Mouse (Mus musculus) stomach, postnatal 0 days (tissue): ENCODE measurements at regions not wholly inside any gene's neighbourhood (a gene's known extent, or its start where the extent isn't known, plus 50 kb on each side); places are given as distances from the start of the nearest gene placed in this dataset.

Source experiments
- ATAC-seq: fragments of 200-750 bp; cut with Nextera tagmentation; 2 replicates; pipeline ENCODE4 v1.8.0; 2017; ENCODE audit not compliant: low FRiP score, low TSS enrichment
- DNase-seq: peaks from one replicate; pipeline ENCODE4 v3.0.0-alpha.2; 2016; ENCODE audit warnings: low spot score
- H3K27ac ChIP-seq: fragments of 300-500 bp; sonication (generic); replicated peaks from 2 replicates; pipeline ENCODE4 v1.5.1; 2014; ENCODE audit warnings: mild to moderate bottlenecking, control low read depth
- H3K27me3 ChIP-seq: fragments of 300-500 bp; sonication (generic); 2 replicates; pipeline ENCODE4 v1.6.1; 2014; ENCODE audit warnings: low read length; ENCODE audit not compliant: control insufficient read depth, insufficient read depth
- H3K36me3 ChIP-seq: fragments of 300-500 bp; sonication (generic); 2 replicates; pipeline ENCODE4 v1.6.1; 2014; ENCODE audit warnings: low read length, mixed read lengths; ENCODE audit not compliant: control insufficient read depth, insufficient read depth
- H3K4me1 ChIP-seq: fragments of 300-500 bp; sonication (generic); replicated peaks from 2 replicates; pipeline ENCODE4 v1.6.1; 2014; ENCODE audit warnings: antibody characterized with exemption; ENCODE audit not compliant: control insufficient read depth, insufficient read depth
- H3K4me2 ChIP-seq: fragments of 300-500 bp; sonication (generic); replicated peaks from 2 replicates; pipeline ENCODE4 v1.6.1; 2014; ENCODE audit warnings: low read depth, mild to moderate bottlenecking, control low read depth, moderate library complexity
- H3K4me3 ChIP-seq: fragments of 300-500 bp; sonication (generic); 2 replicates; pipeline ENCODE4 v1.5.1; 2014; ENCODE audit warnings: low read depth, low read length, control low read depth
- H3K9ac ChIP-seq: fragments of 300-500 bp; sonication (generic); 2 replicates; pipeline ENCODE4 v1.6.1; 2014; ENCODE audit warnings: mild to moderate bottlenecking, low read length, control low read depth, mixed read lengths
- H3K9me3 ChIP-seq: fragments of 300-500 bp; sonication (generic); 2 replicates; pipeline ENCODE4 v1.6.1; 2016; ENCODE audit warnings: low read length; ENCODE audit not compliant: control insufficient read depth
- CTCF ChIP-seq: IDR thresholded peaks from 2 replicates; pipeline ENCODE4 v1.5.1; 2016; ENCODE audit warnings: antibody characterized with exemption, low read depth, mild to moderate bottlenecking, moderate library complexity
- EP300 ChIP-seq: optimal IDR thresholded peaks from 2 replicates; pipeline ENCODE3; 2016; ENCODE audit warnings: antibody characterized with exemption
- WGBS: fragments of 180-500 bp; shearing (Covaris S2); extraction: QIAGEN DNeasy Blood & Tissue Kit; methylation state at CpG from one replicate; pipeline ENCODE4 v1.1.7; 2014; 5-methylcytosine and 5-hydroxymethylcytosine counted together

- Histone ChIP-seq H3K4me1 (no peaks in the 10 kb centered on the region), H3K4me3 (no peak overlapping the region), H3K27ac (no peak overlapping the region), H3K9ac (no peak overlapping the region), H3K36me3 (no peaks in the 10 kb centered on the region), H3K4me2 (no peak overlapping the region), H3K9me3 (no peaks in the 10 kb centered on the region), H3K27me3 (no peaks in the 10 kb centered on the region)
- no peak for TF ChIP-seq CTCF
- no peak for TF ChIP-seq EP300
- WGBS: 70% methylated on average over 9 of the region's 9 CpGs
- DNase-seq (no peak), ATAC-seq (no peak)
Measured at GRCm38 (mm10) chr13:41694749-41695419, 89.2 kb downstream of the Tmem170b start.

GRCm38 (mm10) chr13:41696767-41697445, 91.2 kb downstream of the Tmem170b start:
- no peak for TF ChIP-seq EP300
- no peak overlapping the region for H3K4me2 ChIP-seq
- H3K9ac ChIP-seq: no peak overlapping the region
- ATAC-seq: no peak
- H3K4me3 ChIP-seq: no peak overlapping the region
- no peaks in the 10 kb centered on the region for H3K27me3 ChIP-seq
- H3K4me1 ChIP-seq: no peaks in the 10 kb centered on the region
- H3K36me3 ChIP-seq: no peaks in the 10 kb centered on the region
- no peak overlapping the region for H3K27ac ChIP-seq
- WGBS: 68% methylated on average over 7 of the region's 7 CpGs
- no peaks in the 10 kb centered on the region for H3K9me3 ChIP-seq
- DNase-seq: no peak

- no peak overlapping the region for H3K27ac ChIP-seq
- H3K4me3 ChIP-seq: no peak overlapping the region
- no peaks in the 10 kb centered on the region for H3K36me3 ChIP-seq
- no peaks in the 10 kb centered on the region for H3K9me3 ChIP-seq
- no peaks in the 10 kb centered on the region for H3K4me1 ChIP-seq
- ATAC-seq (no peak), DNase-seq (no peak)
- H3K9ac ChIP-seq: no peak overlapping the region
- TF ChIP-seq CTCF (no peak), EP300 (no peak)
- WGBS: 70% methylated on average over 3 of the region's 3 CpGs
- H3K27me3 ChIP-seq: no peaks in the 10 kb centered on the region
- no peak overlapping the region for H3K4me2 ChIP-seq
Measured at GRCm38 (mm10) chr13:41701345-41701744, 95.6 kb downstream of the Tmem170b start.

- Histone ChIP-seq H3K27ac (no peak overlapping the region), H3K4me1 (no peaks in the 10 kb centered on the region), H3K4me3 (no peak overlapping the region), H3K36me3 (no peaks in the 10 kb centered on the region), H3K9me3 (no peaks in the 10 kb centered on the region), H3K27me3 (no peaks in the 10 kb centered on the region), H3K4me2 (no peak overlapping the region), H3K9ac (no peak overlapping the region)
- no peak for DNase-seq
- TF ChIP-seq CTCF (no peak), EP300 (no peak)
- WGBS: 79% methylated on average over 8 of the region's 8 CpGs
- no peak for ATAC-seq
Measured at GRCm38 (mm10) chr13:41701829-41702231, 96.1 kb downstream of the Tmem170b start.

GRCm38 (mm10) chr13:41703196-41703595, 97.5 kb downstream of the Tmem170b start:
- H3K27me3 ChIP-seq: no peaks in the 10 kb centered on the region
- H3K9me3 ChIP-seq: no peaks in the 10 kb centered on the region
- TF ChIP-seq EP300: no peak
- DNase-seq: no peak
- no peaks in the 10 kb centered on the region for H3K36me3 ChIP-seq
- no peak overlapping the region for H3K27ac ChIP-seq
- H3K4me3 ChIP-seq: no peak overlapping the region
- H3K9ac ChIP-seq: no peak overlapping the region
- H3K4me2 ChIP-seq: no peak overlapping the region
- no peaks in the 10 kb centered on the region for H3K4me1 ChIP-seq
- 68% methylated on average over 2 of the region's 2 CpGs for WGBS
- peak; percentile 52; the same call in 1 of the 2 replicates for ATAC-seq

- H3K4me2 ChIP-seq: no peak overlapping the region
- ATAC-seq: no peak
- no peak overlapping the region for H3K4me3 ChIP-seq
- DNase-seq: no peak
- H3K27ac ChIP-seq: no peak overlapping the region
- no peak overlapping the region for H3K9ac ChIP-seq
- H3K4me1 ChIP-seq: no peaks in the 10 kb centered on the region
- H3K9me3 ChIP-seq: no peaks in the 10 kb centered on the region
- H3K27me3 ChIP-seq: no peaks in the 10 kb centered on the region
- no peak for TF ChIP-seq CTCF
- TF ChIP-seq EP300: no peak
- WGBS: 52% methylated on average over 8 of the region's 8 CpGs
- no peaks in the 10 kb centered on the region for H3K36me3 ChIP-seq
Measured at GRCm38 (mm10) chr13:41703618-41704017, 97.9 kb downstream of the Tmem170b start.
